Mouse (Mus musculus) thymus, postnatal 0 days (tissue): ENCODE results near the gene Cmtm4. TPM values are rescaled to one million over a fixed set of nuclear protein-coding genes. Genes with fewer than 3 reads are reported as not detected.

Experiments used
- DNase-seq: peaks from one replicate; pipeline ENCODE4 v3.0.0-alpha.2; 2015; ENCODE audit warnings: low spot score
- polyA plus RNA-seq: library from polyadenylated mRNA; unstranded; fragments of >200 nt; fragmentation: Nextera tagmentation; extraction: Ambion mirVana; gene quantifications from 2 replicates; pipeline ENCODE4 v1.2.1, GENCODE M21; 2015

Gene Cmtm4
- polyA plus RNA-seq, 1 experiment from 2014 or later = 0.86 TPM

GRCm38 (mm10) chr8:104375959-104376358, 19.6 kb downstream of the Cmtm4 start:
- DNase-seq = no peak

- DNase-seq = no peak
Measured at GRCm38 (mm10) chr8:104374864-104375846, 20.5 kb downstream of the Cmtm4 start.

GRCm38 (mm10) chr8:104374269-104374668, 21.3 kb downstream of the Cmtm4 start:
- no peak for DNase-seq

GRCm38 (mm10) chr8:104373779-104374178, 21.8 kb downstream of the Cmtm4 start:
- no peak for DNase-seq

GRCm38 (mm10) chr8:104371121-104371520, 24.5 kb downstream of the Cmtm4 start:
- no peak for DNase-seq

GRCm38 (mm10) chr8:104370071-104370470, 25.5 kb downstream of the Cmtm4 start:
- DNase-seq = no peak

- DNase-seq = no peak
Measured at GRCm38 (mm10) chr8:104369591-104369990, 26.0 kb downstream of the Cmtm4 start.

GRCm38 (mm10) chr8:104367398-104367797, 28.2 kb downstream of the Cmtm4 start:
- DNase-seq = no peak

- DNase-seq = no peak
Measured at GRCm38 (mm10) chr8:104365695-104366094, 29.9 kb downstream of the Cmtm4 start.

GRCm38 (mm10) chr8:104359778-104360456, 35.7 kb downstream of the Cmtm4 start:
- DNase-seq = no peak

GRCm38 (mm10) chr8:104358637-104359036, 37.0 kb downstream of the Cmtm4 start:
- DNase-seq = no peak

- DNase-seq = no peak
Measured at GRCm38 (mm10) chr8:104354504-104354903, 41.1 kb downstream of the Cmtm4 start.

GRCm38 (mm10) chr8:104353186-104353585, 42.4 kb downstream of the Cmtm4 start:
- no peak for DNase-seq

GRCm38 (mm10) chr8:104350047-104350446, 45.6 kb downstream of the Cmtm4 start:
- no peak for DNase-seq

- DNase-seq = no peak
Measured at GRCm38 (mm10) chr8:104348971-104349370, 46.6 kb downstream of the Cmtm4 start.

- DNase-seq = no peak
Measured at GRCm38 (mm10) chr8:104346706-104347105, 48.9 kb downstream of the Cmtm4 start.

- DNase-seq = no peak
Measured at GRCm38 (mm10) chr8:104344622-104345021, 51.0 kb downstream of the Cmtm4 start.

GRCm38 (mm10) chr8:104343957-104344356, 51.6 kb downstream of the Cmtm4 start:
- DNase-seq = peak; percentile 82

GRCm38 (mm10) chr8:104342426-104342825, 53.2 kb downstream of the Cmtm4 start:
- no peak for DNase-seq

- no peak for DNase-seq
Measured at GRCm38 (mm10) chr8:104341678-104342077, 53.9 kb downstream of the Cmtm4 start.

GRCm38 (mm10) chr8:104341106-104341561, 54.5 kb downstream of the Cmtm4 start:
- no peak for DNase-seq
